Comparison of ENCODE assay signal across 11 mouse cellular contexts in the genomic region with DNA sequence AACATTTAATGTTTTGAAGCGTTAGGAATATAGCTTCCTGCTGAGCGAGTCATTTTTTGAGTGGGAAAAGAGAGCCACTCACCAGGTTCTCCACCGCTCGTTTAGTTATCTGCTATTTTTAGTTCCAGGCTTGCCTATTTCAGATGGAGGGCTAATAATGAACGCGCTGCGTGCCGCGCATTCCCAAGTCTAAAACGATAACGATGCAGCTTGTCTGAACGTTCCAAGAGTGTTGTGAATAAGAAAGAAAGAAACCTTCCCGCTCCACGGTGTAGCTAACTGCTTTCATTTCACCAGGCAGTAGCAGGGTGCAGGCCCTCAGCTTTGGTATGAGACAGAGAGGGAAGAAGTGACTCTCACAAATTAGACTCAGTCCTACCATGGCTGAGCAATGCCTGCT.
DNase-seq lines count a peak whose midpoint lies in the region; ATAC-seq and TF ChIP-seq lines count a peak whose summit lies in the region.
"Had no signal": no experiment of that assay in that cellular context is flagged by ENCODE, and none has a peak within 500 bp of the region (broad histone marks: within the 10 kb centered on the region; RNA-seq: fewer than 3 reads in every experiment).

No protein-coding gene starts in this region.

- no peak overlapping the region for H3K4me2 ChIP-seq in midbrain, embryonic 11.5 days
- H3K4me2 ChIP-seq in lung, postnatal 0 days (replicated peaks; ENCODE audit: low read depth, low read length) = no peak overlapping the region
- H3K4me2 ChIP-seq: liver, embryonic 11.5 days; neural tube, embryonic 12.5 days had no signal

- H3K27me3 ChIP-seq in midbrain, embryonic 11.5 days (ENCODE audit: control insufficient read depth, insufficient read depth, low read length) = no peaks in the 10 kb centered on the region
- H3K27me3 ChIP-seq in midbrain, embryonic 10.5 days (ENCODE audit: low read depth, poor library complexity, severe bottlenecking) = no peaks in the 10 kb centered on the region
- no peaks in the 10 kb centered on the region for H3K27me3 ChIP-seq in lung, postnatal 0 days (replicated peaks; ENCODE audit: insufficient read depth, low read length)
- H3K27me3 ChIP-seq: neural tube, embryonic 12.5 days had no signal

- H3K36me3 ChIP-seq in midbrain, embryonic 11.5 days (ENCODE audit: control insufficient read depth, insufficient read depth, low read length) = no peaks in the 10 kb centered on the region
- H3K36me3 ChIP-seq in midbrain, embryonic 10.5 days = no peaks in the 10 kb centered on the region
- H3K36me3 ChIP-seq in lung, postnatal 0 days (ENCODE audit: insufficient read depth, low read length) = no peaks in the 10 kb centered on the region
- H3K36me3 ChIP-seq: neural tube, embryonic 12.5 days had no signal

- 85% methylated on average over 14 of the region's 14 CpGs for WGBS in midbrain, embryonic 11.5 days
- WGBS in midbrain, embryonic 10.5 days = 93% methylated on average over 14 of the region's 14 CpGs
- 40% methylated on average over 14 of the region's 14 CpGs for WGBS in lung, postnatal 0 days

- peak; percentile 6 to 10 for DNase-seq in cerebellum, postnatal 10 days
- DNase-seq in cerebellum, adult 9-11 months = no peak
- DNase-seq in midbrain, embryonic 11.5 days (ENCODE audit: low spot score, missing footprints) = peak; percentile 23
- DNase-seq in midbrain, embryonic 10.5 days (ENCODE audit: low spot score) = no peak
- DNase-seq in lung, postnatal 0 days (ENCODE audit: low spot score) = peak; percentile 34
- DNase-seq in gastrocnemius, adult 18-20 months (ENCODE audit: low spot score) = no peak
- DNase-seq in adrenal gland, adult 18-20 months (ENCODE audit: low spot score in 2 of 2) = no peak
- no peak for DNase-seq in B cell, adult 2 months
- DNase-seq: kidney, postnatal 10 days had no signal

- H3K4me3 ChIP-seq in midbrain, embryonic 11.5 days (ENCODE audit: low read depth, low read length) = no peak overlapping the region
- no peak overlapping the region for H3K4me3 ChIP-seq in midbrain, embryonic 10.5 days
- no peak overlapping the region for H3K4me3 ChIP-seq in lung, postnatal 0 days (ENCODE audit: low read depth, low read length)
- H3K4me3 ChIP-seq: neural tube, embryonic 12.5 days had no signal

- H3K9me3 ChIP-seq in midbrain, embryonic 11.5 days (ENCODE audit: control insufficient read depth, low read length) = no peaks in the 10 kb centered on the region
- no peaks in the 10 kb centered on the region for H3K9me3 ChIP-seq in midbrain, embryonic 10.5 days (replicated peaks)
- no peaks in the 10 kb centered on the region for H3K9me3 ChIP-seq in lung, postnatal 0 days (ENCODE audit: low read length)
- H3K9me3 ChIP-seq: neural tube, embryonic 12.5 days had no signal

- no peak for ATAC-seq in midbrain, embryonic 11.5 days (ENCODE audit: low FRiP score)
- ATAC-seq in lung, postnatal 0 days = peak; percentile 67

- H3K9ac ChIP-seq in midbrain, embryonic 11.5 days (ENCODE audit: low read length) = no peak overlapping the region
- H3K9ac ChIP-seq in lung, postnatal 0 days (replicated peaks; ENCODE audit: low read depth) = no peak overlapping the region
- H3K9ac ChIP-seq: neural tube, embryonic 12.5 days had no signal

- TF ChIP-seq CTCF in lung, postnatal 0 days (IDR thresholded peaks at IDR 0.05) = no peak

- TF ChIP-seq EP300 in lung, postnatal 0 days (IDR thresholded peaks at IDR 0.05) = peak; percentile 85

- no peak overlapping the region for H3K27ac ChIP-seq in midbrain, embryonic 11.5 days (ENCODE audit: low read depth, low read length)
- no peak overlapping the region for H3K27ac ChIP-seq in midbrain, embryonic 10.5 days (replicated peaks)
- no peak overlapping the region for H3K27ac ChIP-seq in lung, postnatal 0 days (ENCODE audit: low read length)
- H3K27ac ChIP-seq: neural tube, embryonic 12.5 days had no signal

- H3K4me1 ChIP-seq in midbrain, embryonic 11.5 days (ENCODE audit: control insufficient read depth, insufficient read depth, low read length) = no peaks in the 10 kb centered on the region
- no peaks in the 10 kb centered on the region for H3K4me1 ChIP-seq in midbrain, embryonic 10.5 days
- no peaks in the 10 kb centered on the region; the same call in 1 of the 2 replicates for H3K4me1 ChIP-seq in lung, postnatal 0 days (ENCODE audit: insufficient read depth, low read depth, low read length)
- H3K4me1 ChIP-seq: neural tube, embryonic 12.5 days had no signal

Comparison
In these comparisons a context has a peak if more than half of its experiments do, and no peak if none do; other contexts are left out.
1. DNase-seq: peak in cerebellum, postnatal 10 days (2 of 2), midbrain, embryonic 11.5 days (single experiment) and lung, postnatal 0 days (single experiment); none in cerebellum, adult 9-11 months (single experiment), midbrain, embryonic 10.5 days (single experiment), gastrocnemius, adult 18-20 months (single experiment), adrenal gland, adult 18-20 months (0 of 2) and B cell, adult 2 months (0 of 2).